Mouse (Mus musculus): Measurements from ENCODE around the gene Trpm4. TPM values are rescaled to one million over a fixed set of nuclear protein-coding genes. Genes with fewer than 3 reads are reported as not detected.

The Trpm4 gene
- polyA plus RNA-seq (2015; fragmentation: Illumina TruSeq; extraction: RNeasy Lipid Tissue Mini Kit (QIAGEN cat#74804); ENCODE audit: low read depth, low replicate concordance) = 19.6 TPM

GRCm38 (mm10) chr7:45333431-45333982 is at the start of gene Trpm4:
Gene Trpm4, minus strand, starts transcription at chr7:45333780.

DNA sequence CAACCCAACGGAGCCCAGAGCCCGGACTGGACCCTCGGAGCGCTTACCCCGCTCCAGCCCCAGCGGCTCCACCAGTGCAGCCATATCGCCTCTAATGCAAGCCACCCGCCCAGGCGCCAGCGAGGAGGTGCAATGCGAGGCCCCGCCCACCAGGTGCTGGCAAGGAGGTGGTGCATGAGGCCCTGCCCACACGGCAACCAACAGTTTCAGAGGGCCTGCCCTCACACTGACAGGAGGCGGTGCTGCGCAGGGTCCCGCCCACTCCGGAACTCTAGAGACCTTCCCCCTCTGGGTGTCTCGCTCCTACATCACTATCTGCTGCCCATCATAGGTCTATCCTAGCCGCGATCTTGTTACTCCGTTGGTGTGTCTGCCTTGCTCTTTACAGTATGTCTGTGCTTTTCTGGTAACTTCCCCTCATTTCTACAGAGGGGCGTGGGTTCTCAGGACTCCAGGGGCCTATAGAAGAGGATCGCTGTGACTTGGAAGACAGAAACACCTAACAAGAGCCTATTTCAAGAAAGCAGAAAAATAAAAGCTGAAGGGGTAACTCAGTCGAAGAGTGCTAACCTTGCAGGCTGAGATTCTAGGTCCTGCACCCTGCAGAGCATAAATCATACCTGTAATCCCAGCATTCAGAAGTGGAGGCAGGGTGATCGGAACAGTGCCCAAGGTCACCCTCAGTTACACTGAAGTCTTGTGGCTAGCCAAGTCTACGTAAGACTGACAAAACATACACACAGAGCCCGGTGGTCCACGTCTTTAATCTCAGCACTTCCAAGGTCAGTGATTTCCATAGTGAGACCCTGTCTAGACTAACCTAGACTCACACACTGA is 37.1 kb upstream of the Trpm4 start, which contains the start of gene Lin7b:
Lin7b (minus strand) TSS at position 109 of the 837 bp plus-strand sequence.

DNA sequence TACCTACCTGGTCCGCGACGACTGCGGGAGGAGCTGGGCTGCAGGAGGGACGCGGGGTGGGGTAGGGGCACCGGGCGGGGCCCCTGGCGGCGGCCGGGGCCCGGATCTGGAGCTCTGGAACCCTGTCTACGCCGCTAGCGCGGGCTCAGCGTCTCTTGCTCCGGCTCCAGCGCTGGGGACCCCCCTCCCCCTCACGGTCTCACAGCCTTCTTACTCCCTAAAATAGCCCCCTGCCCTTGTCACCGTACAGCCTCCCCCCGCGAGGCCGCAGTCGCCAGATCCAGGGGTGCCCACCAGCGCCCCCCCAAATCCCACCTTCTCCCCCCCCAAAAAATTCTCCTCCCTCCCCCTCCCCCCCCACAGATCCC is 33.1 kb upstream of the Trpm4 start, which contains the start of gene Ppfia3:
Ppfia3 (minus strand) TSS at position 368 of the 368 bp plus-strand sequence.

DNA sequence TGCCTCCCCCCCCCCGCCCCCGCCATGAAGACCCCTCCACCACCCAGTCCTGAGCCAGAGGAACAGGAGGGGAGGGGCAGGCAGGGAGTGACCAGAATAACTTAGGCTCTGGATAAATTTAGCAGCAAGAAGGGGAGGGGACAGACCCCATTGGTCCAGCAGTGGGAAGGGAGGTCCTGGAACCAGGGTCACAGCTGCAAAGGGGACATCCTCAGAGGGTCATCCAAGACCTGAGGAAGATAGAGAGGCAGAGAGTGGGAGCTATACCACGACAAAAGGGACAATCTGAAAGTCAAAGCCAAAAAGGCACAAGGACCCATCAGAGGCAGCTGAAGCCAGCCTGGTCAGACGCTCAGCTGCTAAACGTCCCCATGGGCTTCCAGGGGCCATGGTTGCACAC is 1.5 kb upstream of the Trpm4 start, which contains the start of gene Hrc:
Hrc (plus strand) TSS at position 235 of the 400 bp plus-strand sequence.

DNA sequence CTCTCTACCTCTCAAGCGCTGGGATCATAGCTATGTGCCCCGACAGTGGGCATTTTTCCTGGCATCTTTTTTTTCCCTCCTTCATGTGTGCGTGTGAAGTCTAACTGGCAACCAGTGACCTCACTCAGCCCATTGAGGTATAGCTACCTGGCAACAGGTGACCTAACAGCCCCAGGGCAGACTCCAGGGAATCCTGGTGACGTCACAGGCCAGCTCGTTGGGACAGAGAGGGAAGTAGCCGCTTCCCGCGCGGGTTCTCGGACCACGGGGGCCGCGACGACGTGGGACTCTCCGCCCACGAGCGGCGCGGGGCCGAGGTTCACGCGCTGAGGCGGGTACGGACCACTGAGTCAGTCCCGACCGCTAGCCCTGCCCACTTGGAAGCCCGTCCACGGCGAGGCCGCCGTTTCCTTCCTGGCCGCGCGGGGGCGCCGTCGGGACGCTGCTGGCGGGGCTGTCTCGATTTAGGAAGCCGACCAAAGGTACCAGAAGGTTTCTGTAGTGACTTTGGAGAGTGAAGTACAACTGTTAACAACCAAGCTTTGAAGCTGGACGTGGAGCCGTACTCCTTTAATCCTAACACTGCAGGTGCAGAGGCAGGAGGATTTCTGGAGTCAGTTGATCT is 56.3 kb downstream of the Trpm4 start, which contains the start of gene Slc6a21:
Slc6a21 (plus strand) TSS at position 378 of the 625 bp plus-strand sequence.

Other genes starting within 250 kb of the Trpm4 start
- 6.6 TPM for gene Rcn3, start 241.6 kb downstream of the Trpm4 start, polyA plus RNA-seq (2015; fragmentation: Illumina TruSeq; extraction: RNeasy Lipid Tissue Mini Kit (QIAGEN cat#74804); ENCODE audit: low read depth, low replicate concordance)
- 20.1 TPM for gene Fcgrt, start 229.9 kb downstream of the Trpm4 start, polyA plus RNA-seq (2015; fragmentation: Illumina TruSeq; extraction: RNeasy Lipid Tissue Mini Kit (QIAGEN cat#74804); ENCODE audit: low read depth, low replicate concordance)
- 807 TPM for gene Rps11, start 209.3 kb downstream of the Trpm4 start, polyA plus RNA-seq (2015; fragmentation: Illumina TruSeq; extraction: RNeasy Lipid Tissue Mini Kit (QIAGEN cat#74804); ENCODE audit: low read depth, low replicate concordance)
- 1,952 TPM for gene Rpl13a, start 205.0 kb downstream of the Trpm4 start, polyA plus RNA-seq (2015; fragmentation: Illumina TruSeq; extraction: RNeasy Lipid Tissue Mini Kit (QIAGEN cat#74804); ENCODE audit: low read depth, low replicate concordance)
- not detected for gene Gm45713, start 197.5 kb downstream of the Trpm4 start, polyA plus RNA-seq (2015; fragmentation: Illumina TruSeq; extraction: RNeasy Lipid Tissue Mini Kit (QIAGEN cat#74804); ENCODE audit: low read depth, low replicate concordance)
- gene Flt3l, start 197.3 kb downstream of the Trpm4 start, polyA plus RNA-seq (2015; fragmentation: Illumina TruSeq; extraction: RNeasy Lipid Tissue Mini Kit (QIAGEN cat#74804); ENCODE audit: low read depth, low replicate concordance) = 11.0 TPM
- 50.0 TPM for gene Pih1d1, start 179.5 kb downstream of the Trpm4 start, polyA plus RNA-seq (2015; fragmentation: Illumina TruSeq; extraction: RNeasy Lipid Tissue Mini Kit (QIAGEN cat#74804); ENCODE audit: low read depth, low replicate concordance)
- 6.5 TPM for gene Aldh16a1, start 179.2 kb downstream of the Trpm4 start, polyA plus RNA-seq (2015; fragmentation: Illumina TruSeq; extraction: RNeasy Lipid Tissue Mini Kit (QIAGEN cat#74804); ENCODE audit: low read depth, low replicate concordance)
- gene Slc17a7, start 169.8 kb downstream of the Trpm4 start, polyA plus RNA-seq (2015; fragmentation: Illumina TruSeq; extraction: RNeasy Lipid Tissue Mini Kit (QIAGEN cat#74804); ENCODE audit: low read depth, low replicate concordance) = 704 TPM
- not detected for gene Gfy, start 154.2 kb downstream of the Trpm4 start, polyA plus RNA-seq (2015; fragmentation: Illumina TruSeq; extraction: RNeasy Lipid Tissue Mini Kit (QIAGEN cat#74804); ENCODE audit: low read depth, low replicate concordance)
- not detected for gene Pth2, start 152.8 kb downstream of the Trpm4 start, polyA plus RNA-seq (2015; fragmentation: Illumina TruSeq; extraction: RNeasy Lipid Tissue Mini Kit (QIAGEN cat#74804); ENCODE audit: low read depth, low replicate concordance)
- gene Ccdc155, start 128.9 kb downstream of the Trpm4 start, polyA plus RNA-seq (2015; fragmentation: Illumina TruSeq; extraction: RNeasy Lipid Tissue Mini Kit (QIAGEN cat#74804); ENCODE audit: low read depth, low replicate concordance) = 2.2 TPM
- gene Dkkl1, start 121.6 kb downstream of the Trpm4 start, polyA plus RNA-seq (2015; fragmentation: Illumina TruSeq; extraction: RNeasy Lipid Tissue Mini Kit (QIAGEN cat#74804); ENCODE audit: low read depth, low replicate concordance) = 39.0 TPM
- 3.6 TPM for gene Tead2, start 118.0 kb downstream of the Trpm4 start, polyA plus RNA-seq (2015; fragmentation: Illumina TruSeq; extraction: RNeasy Lipid Tissue Mini Kit (QIAGEN cat#74804); ENCODE audit: low read depth, low replicate concordance)
- gene Cd37, start 94.7 kb downstream of the Trpm4 start, polyA plus RNA-seq (2015; fragmentation: Illumina TruSeq; extraction: RNeasy Lipid Tissue Mini Kit (QIAGEN cat#74804); ENCODE audit: low read depth, low replicate concordance) = 3.8 TPM
- 1.2 TPM for gene Slc6a16, start 92.7 kb downstream of the Trpm4 start, polyA plus RNA-seq (2015; fragmentation: Illumina TruSeq; extraction: RNeasy Lipid Tissue Mini Kit (QIAGEN cat#74804); ENCODE audit: low read depth, low replicate concordance)
- not detected for gene Slc6a21, start 56.3 kb downstream of the Trpm4 start, polyA plus RNA-seq (2015; fragmentation: Illumina TruSeq; extraction: RNeasy Lipid Tissue Mini Kit (QIAGEN cat#74804); ENCODE audit: low read depth, low replicate concordance)
- gene Hrc, start 1.5 kb upstream of the Trpm4 start, polyA plus RNA-seq (2015; fragmentation: Illumina TruSeq; extraction: RNeasy Lipid Tissue Mini Kit (QIAGEN cat#74804); ENCODE audit: low read depth, low replicate concordance) = 0.54 TPM
- gene Ppfia3, start 33.2 kb upstream of the Trpm4 start, polyA plus RNA-seq (2015; fragmentation: Illumina TruSeq; extraction: RNeasy Lipid Tissue Mini Kit (QIAGEN cat#74804); ENCODE audit: low read depth, low replicate concordance) = 84.5 TPM
- gene Lin7b, start 36.8 kb upstream of the Trpm4 start, polyA plus RNA-seq (2015; fragmentation: Illumina TruSeq; extraction: RNeasy Lipid Tissue Mini Kit (QIAGEN cat#74804); ENCODE audit: low read depth, low replicate concordance) = 167 TPM
- 309 TPM for gene Snrnp70, start 62.0 kb upstream of the Trpm4 start, polyA plus RNA-seq (2015; fragmentation: Illumina TruSeq; extraction: RNeasy Lipid Tissue Mini Kit (QIAGEN cat#74804); ENCODE audit: low read depth, low replicate concordance)
- not detected for gene Kcna7, start 71.9 kb upstream of the Trpm4 start, polyA plus RNA-seq (2015; fragmentation: Illumina TruSeq; extraction: RNeasy Lipid Tissue Mini Kit (QIAGEN cat#74804); ENCODE audit: low read depth, low replicate concordance)
- gene Ntf5, start 79.9 kb upstream of the Trpm4 start, polyA plus RNA-seq (2015; fragmentation: Illumina TruSeq; extraction: RNeasy Lipid Tissue Mini Kit (QIAGEN cat#74804); ENCODE audit: low read depth, low replicate concordance) = not detected
- not detected for gene Lhb, start 87.0 kb upstream of the Trpm4 start, polyA plus RNA-seq (2015; fragmentation: Illumina TruSeq; extraction: RNeasy Lipid Tissue Mini Kit (QIAGEN cat#74804); ENCODE audit: low read depth, low replicate concordance)
- gene Gys1, start 101.1 kb upstream of the Trpm4 start, polyA plus RNA-seq (2015; fragmentation: Illumina TruSeq; extraction: RNeasy Lipid Tissue Mini Kit (QIAGEN cat#74804); ENCODE audit: low read depth, low replicate concordance) = 14.8 TPM
- gene Ruvbl2, start 104.3 kb upstream of the Trpm4 start, polyA plus RNA-seq (2015; fragmentation: Illumina TruSeq; extraction: RNeasy Lipid Tissue Mini Kit (QIAGEN cat#74804); ENCODE audit: low read depth, low replicate concordance) = 40.3 TPM
- 586 TPM for gene Ftl1, start 126.1 kb upstream of the Trpm4 start, polyA plus RNA-seq (2015; fragmentation: Illumina TruSeq; extraction: RNeasy Lipid Tissue Mini Kit (QIAGEN cat#74804); ENCODE audit: low read depth, low replicate concordance)
- 77.2 TPM for gene Bax, start 133.1 kb upstream of the Trpm4 start, polyA plus RNA-seq (2015; fragmentation: Illumina TruSeq; extraction: RNeasy Lipid Tissue Mini Kit (QIAGEN cat#74804); ENCODE audit: low read depth, low replicate concordance)
- 0.27 TPM for gene Tulp2, start 148.1 kb upstream of the Trpm4 start, polyA plus RNA-seq (2015; fragmentation: Illumina TruSeq; extraction: RNeasy Lipid Tissue Mini Kit (QIAGEN cat#74804); ENCODE audit: low read depth, low replicate concordance)
- gene Gm45808, start 153.0 kb upstream of the Trpm4 start, polyA plus RNA-seq (2015; fragmentation: Illumina TruSeq; extraction: RNeasy Lipid Tissue Mini Kit (QIAGEN cat#74804); ENCODE audit: low read depth, low replicate concordance) = not detected
- 6.1 TPM for gene Dhdh, start 155.0 kb upstream of the Trpm4 start, polyA plus RNA-seq (2015; fragmentation: Illumina TruSeq; extraction: RNeasy Lipid Tissue Mini Kit (QIAGEN cat#74804); ENCODE audit: low read depth, low replicate concordance)
- gene Nucb1, start 176.6 kb upstream of the Trpm4 start, polyA plus RNA-seq (2015; fragmentation: Illumina TruSeq; extraction: RNeasy Lipid Tissue Mini Kit (QIAGEN cat#74804); ENCODE audit: low read depth, low replicate concordance) = 90.0 TPM
- gene Ppp1r15a, start 192.5 kb upstream of the Trpm4 start, polyA plus RNA-seq (2015; fragmentation: Illumina TruSeq; extraction: RNeasy Lipid Tissue Mini Kit (QIAGEN cat#74804); ENCODE audit: low read depth, low replicate concordance) = 17.3 TPM
- gene Plekha4, start 192.6 kb upstream of the Trpm4 start, polyA plus RNA-seq (2015; fragmentation: Illumina TruSeq; extraction: RNeasy Lipid Tissue Mini Kit (QIAGEN cat#74804); ENCODE audit: low read depth, low replicate concordance) = 2.7 TPM
- not detected for gene Hsd17b14, start 221.1 kb upstream of the Trpm4 start, polyA plus RNA-seq (2015; fragmentation: Illumina TruSeq; extraction: RNeasy Lipid Tissue Mini Kit (QIAGEN cat#74804); ENCODE audit: low read depth, low replicate concordance)
- 17.1 TPM for gene Bcat2, start 236.4 kb upstream of the Trpm4 start, polyA plus RNA-seq (2015; fragmentation: Illumina TruSeq; extraction: RNeasy Lipid Tissue Mini Kit (QIAGEN cat#74804); ENCODE audit: low read depth, low replicate concordance)

Measured in brain, adult 10 weeks (tissue).